Mouse (Mus musculus) heart, postnatal 0 days (tissue): ENCODE results near the gene Ly6g6f. TPM values are rescaled to one million over a fixed set of nuclear protein-coding genes. Genes with fewer than 3 reads are reported as not detected.
A peak's percentile ranks its signal among the peaks of the same experiment; 100 is the strongest.

Experiments
- ATAC-seq: fragments of 200-750 bp; cut with Nextera tagmentation; 2 replicates; pipeline ENCODE4 v1.8.0; 2017; ENCODE audit warnings: low read depth, moderate number of reproducible peaks, moderate library complexity; ENCODE audit not compliant: insufficient read depth
- DNase-seq: peaks from one replicate; pipeline ENCODE4 v3.0.0-alpha.2; 2016; ENCODE audit warnings: low spot score
- H3K27ac ChIP-seq: fragments of 300-500 bp; sonication (generic); 2 replicates; pipeline ENCODE4 v1.5.1; 2014; ENCODE audit warnings: low read depth, mild to moderate bottlenecking
- H3K27me3 ChIP-seq: fragments of 300-500 bp; sonication (generic); 2 replicates; pipeline ENCODE4 v1.6.1; 2014; ENCODE audit warnings: low read length, mixed read lengths; ENCODE audit not compliant: control insufficient read depth, insufficient read depth
- H3K36me3 ChIP-seq: fragments of 300-500 bp; sonication (generic); replicated peaks from 2 replicates; pipeline ENCODE4 v1.6.1; 2014; ENCODE audit warnings: low read length, mixed read lengths; ENCODE audit not compliant: control insufficient read depth, insufficient read depth
- H3K4me1 ChIP-seq: fragments of 300-500 bp; sonication (generic); 2 replicates; pipeline ENCODE4 v1.6.1; 2014; ENCODE audit warnings: antibody characterized with exemption; ENCODE audit not compliant: control insufficient read depth, insufficient read depth
- H3K4me2 ChIP-seq: fragments of 300-500 bp; sonication (generic); 2 replicates; pipeline ENCODE4 v1.6.1; 2014; ENCODE audit warnings: low read depth, mild to moderate bottlenecking, low read length, moderate library complexity
- H3K4me3 ChIP-seq: fragments of 300-500 bp; sonication (generic); 2 replicates; pipeline ENCODE4 v1.5.1; 2014; ENCODE audit warnings: low read depth, low read length
- H3K9ac ChIP-seq: fragments of 300-500 bp; sonication (generic); replicated peaks from 2 replicates; pipeline ENCODE4 v1.6.1; 2014; ENCODE audit warnings: low read depth, low read length, mixed read lengths
- H3K9me3 ChIP-seq: fragments of 300-500 bp; sonication (generic); replicated peaks from 2 replicates; pipeline ENCODE4 v1.6.1; 2016; ENCODE audit warnings: low read length; ENCODE audit not compliant: control insufficient read depth
- CTCF ChIP-seq: IDR thresholded peaks from 2 replicates; pipeline ENCODE4 v1.5.1; 2016; ENCODE audit warnings: antibody characterized with exemption, control low read depth, low read depth
- EP300 ChIP-seq: IDR thresholded peaks from 2 replicates; pipeline ENCODE4 v1.6.1; 2016; ENCODE audit warnings: antibody characterized with exemption, low read depth
- WGBS: fragments of 180-500 bp; shearing (Covaris S2); extraction: QIAGEN DNeasy Blood & Tissue Kit; methylation state at CpG from one replicate; pipeline ENCODE4 v1.1.7; 2014; 5-methylcytosine and 5-hydroxymethylcytosine counted together
- polyA plus RNA-seq: library from polyadenylated mRNA; unstranded; fragments of >200 nt; fragmentation: Nextera tagmentation; extraction: Ambion mirVana; gene quantifications from 2 replicates; pipeline ENCODE4 v1.2.1, GENCODE M21; 2015
- total RNA-seq: library from RNA; depleted of rRNA; stranded (reverse); fragments of >200 nt; gene quantifications from 2 replicates; pipeline ENCODE4 v1.2.3, GENCODE M21; 2014; ENCODE audit warnings: low replicate concordance

Gene Ly6g6f
- total and polyA plus RNA-seq, 2 experiments from 2014 or later = not detected

- no peak for ATAC-seq
- H3K4me1 ChIP-seq = peaks cover 34% of the 10 kb centered on the region
- H3K27me3 ChIP-seq = no peaks in the 10 kb centered on the region
- H3K36me3 ChIP-seq = peaks cover 3% of the 10 kb centered on the region
- no peaks in the 10 kb centered on the region for H3K9me3 ChIP-seq
- no peak overlapping the region for H3K4me3 ChIP-seq
- DNase-seq = no peak
- H3K27ac ChIP-seq = peak overlapping the region; percentile 98
- peak overlapping the region; percentile 36 for H3K4me2 ChIP-seq
- TF ChIP-seq EP300 = no peak
- no peak for TF ChIP-seq CTCF
- H3K9ac ChIP-seq = no peak overlapping the region
- 36% methylated on average over 1 of the region's 1 CpGs for WGBS
Observed at GRCm38 (mm10) chr17:35047688-35048087, 37.7 kb downstream of the Ly6g6f start.

- peak within 1 kb of the TSS; percentile 96 for H3K4me2 ChIP-seq
- DNase-seq = peak; percentile 98
- peak; percentile 91 for ATAC-seq
- no peaks in the 10 kb centered on the region for H3K9me3 ChIP-seq
- TF ChIP-seq EP300 (no peak), CTCF (no peak)
- H3K27me3 ChIP-seq = no peaks in the 10 kb centered on the region
- H3K36me3 ChIP-seq = no peaks in the 10 kb centered on the region
- peak within 1 kb of the TSS; percentile 61 for H3K4me3 ChIP-seq
- peak within 1 kb of the TSS; percentile 77 for H3K9ac ChIP-seq
- H3K27ac ChIP-seq = peak within 1 kb of the TSS; percentile 98
- 2% methylated on average over 33 of the region's 33 CpGs for WGBS
- H3K4me1 ChIP-seq = peaks cover 34% of the 10 kb centered on the region
Observed at GRCm38 (mm10) chr17:35046681-35047455, 38.5 kb downstream of the Ly6g6f start, which contains the start of gene Msh5. Msh5 (minus strand) TSS chr17:35046745.

- DNase-seq (no peak), ATAC-seq (peak; percentile 52; the same call in 1 of the 2 replicates)
- Histone ChIP-seq H3K9me3 (no peaks in the 10 kb centered on the region), H3K4me3 (peak overlapping the region; percentile 61), H3K4me1 (peaks cover 34% of the 10 kb centered on the region), H3K27me3 (no peaks in the 10 kb centered on the region), H3K9ac (peak overlapping the region; percentile 77), H3K4me2 (peak overlapping the region; percentile 96), H3K27ac (peak overlapping the region; percentile 93), H3K36me3 (no peaks in the 10 kb centered on the region)
- no peak for TF ChIP-seq CTCF
- no peak for TF ChIP-seq EP300
- 4% methylated on average over 48 of the region's 48 CpGs for WGBS
Observed at GRCm38 (mm10) chr17:35045807-35046680, 39.4 kb downstream of the Ly6g6f start.

GRCm38 (mm10) chr17:35044904-35045806 is 40.3 kb downstream of the Ly6g6f start:
- TF ChIP-seq EP300 = no peak
- peak overlapping the region; percentile 93 for H3K27ac ChIP-seq
- no peaks in the 10 kb centered on the region for H3K9me3 ChIP-seq
- H3K27me3 ChIP-seq = no peaks in the 10 kb centered on the region
- H3K4me2 ChIP-seq = peak overlapping the region; percentile 96
- peak overlapping the region; percentile 61 for H3K4me3 ChIP-seq
- ATAC-seq (no peak), DNase-seq (no peak)
- H3K9ac ChIP-seq = peak overlapping the region; percentile 77
- peaks cover 34% of the 10 kb centered on the region for H3K4me1 ChIP-seq
- 51% methylated on average over 7 of the region's 7 CpGs for WGBS
- H3K36me3 ChIP-seq = no peaks in the 10 kb centered on the region

GRCm38 (mm10) chr17:35043794-35044193 is 41.6 kb downstream of the Ly6g6f start:
- H3K4me3 ChIP-seq = no peak overlapping the region
- H3K9ac ChIP-seq = no peak overlapping the region
- H3K4me2 ChIP-seq = no peak overlapping the region
- ATAC-seq (no peak), DNase-seq (no peak)
- no peaks in the 10 kb centered on the region for H3K36me3 ChIP-seq
- H3K4me1 ChIP-seq = peaks cover 27% of the 10 kb centered on the region
- 66% methylated on average over 4 of the region's 4 CpGs for WGBS
- TF ChIP-seq CTCF = no peak
- TF ChIP-seq EP300 = no peak
- H3K27me3 ChIP-seq = no peaks in the 10 kb centered on the region
- H3K27ac ChIP-seq = peak overlapping the region; percentile 93
- H3K9me3 ChIP-seq = no peaks in the 10 kb centered on the region
